Comparison of ENCODE assay signal across 13 mouse cellular contexts in genomic region chr11:45008760-45009159, GRCm38 (mm10).
"Had no signal": no experiment of that assay in that cellular context is flagged by ENCODE, and none has a peak within 500 bp of the region (broad histone marks: within the 10 kb centered on the region; RNA-seq: fewer than 3 reads in every experiment).

No protein-coding gene starts in this region.

- H3K4me3 ChIP-seq: heart, adult 2 months; heart, embryonic 12.5 days; hindbrain, embryonic 10.5 days; hindbrain, embryonic 12.5 days; intestine, embryonic 15.5 days; left cerebral cortex, adult 2 months; limb, embryonic 10.5 days; limb, embryonic 12.5 days; liver, embryonic 13.5 days had no signal

- H3K27me3 ChIP-seq: heart, embryonic 12.5 days; hindbrain, embryonic 12.5 days; intestine, embryonic 15.5 days; limb, embryonic 12.5 days; liver, embryonic 13.5 days had no signal

- ATAC-seq: inflammation-experienced regulatory T-cells, adult 6 months; intestine, embryonic 15.5 days; intestine, postnatal 0 days had no signal

- H3K27ac ChIP-seq: hindbrain, embryonic 10.5 days; hindbrain, embryonic 12.5 days; hindbrain, embryonic 14.5 days; intestine, embryonic 15.5 days; layer of hippocampus, adult 2 months; left cerebral cortex, adult 2 months; limb, embryonic 12.5 days; liver, embryonic 13.5 days had no signal

- H3K4me1 ChIP-seq: intestine, embryonic 15.5 days; liver, embryonic 13.5 days had no signal

- H3K36me3 ChIP-seq: heart, embryonic 12.5 days; hindbrain, embryonic 10.5 days; intestine, embryonic 15.5 days; limb, embryonic 10.5 days; liver, embryonic 13.5 days had no signal

- H3K9me3 ChIP-seq: heart, embryonic 12.5 days; hindbrain, embryonic 12.5 days; intestine, embryonic 15.5 days; limb, embryonic 10.5 days; liver, embryonic 13.5 days had no signal

- H3K9ac ChIP-seq: heart, embryonic 12.5 days; hindbrain, embryonic 12.5 days; hindbrain, embryonic 14.5 days; intestine, embryonic 15.5 days; limb, embryonic 12.5 days; liver, embryonic 13.5 days had no signal
